Mouse (Mus musculus): ENCODE data around the gene Zbtb2.
A peak's percentile ranks its signal among the peaks of the same experiment; 100 is the strongest.

The Zbtb2 gene

DNA sequence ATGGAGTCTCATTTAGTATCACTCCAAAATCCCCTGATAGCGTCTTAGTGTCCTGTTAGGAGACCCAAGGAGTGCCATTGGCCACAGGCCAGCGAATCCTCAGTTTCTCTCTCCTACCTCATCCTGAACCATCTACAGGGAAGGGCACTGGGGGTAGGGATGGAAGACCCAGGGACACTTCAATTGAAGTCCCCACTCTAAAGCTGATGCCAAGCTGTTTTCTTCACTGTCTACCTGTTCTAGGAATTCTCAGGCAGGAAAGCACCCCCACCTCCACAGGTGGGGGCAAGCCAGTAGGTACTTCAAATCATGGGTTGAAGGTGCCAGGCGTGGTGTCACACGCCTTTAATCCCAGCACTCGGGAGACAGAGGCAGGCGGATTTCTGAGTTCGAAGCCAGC lies 3.7 kb downstream of the Zbtb2 start:
- no peak for DNase-seq (ENCODE audit: low read depth)

DNA sequence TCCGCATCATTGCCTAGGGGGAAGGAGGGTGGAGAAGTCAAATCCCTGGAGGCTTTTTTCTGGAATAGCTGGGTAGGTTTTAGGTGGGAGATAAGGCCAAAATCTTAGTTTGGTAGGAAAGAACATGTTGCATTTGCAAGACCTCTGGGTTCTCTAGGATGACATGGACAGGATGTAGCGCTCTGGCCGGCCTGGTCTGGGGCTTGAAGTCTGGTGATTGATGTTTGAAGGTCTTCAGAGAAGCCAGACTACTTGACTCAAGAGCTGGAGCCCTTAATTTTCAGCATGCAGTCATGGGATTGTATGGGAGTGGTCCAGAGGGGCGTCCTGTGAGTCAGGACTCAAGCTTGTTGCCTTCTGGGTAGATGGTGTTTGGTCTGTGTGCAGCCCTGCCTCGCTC lies 7.2 kb downstream of the Zbtb2 start:
- no peak for DNase-seq (ENCODE audit: low read depth)

DNA sequence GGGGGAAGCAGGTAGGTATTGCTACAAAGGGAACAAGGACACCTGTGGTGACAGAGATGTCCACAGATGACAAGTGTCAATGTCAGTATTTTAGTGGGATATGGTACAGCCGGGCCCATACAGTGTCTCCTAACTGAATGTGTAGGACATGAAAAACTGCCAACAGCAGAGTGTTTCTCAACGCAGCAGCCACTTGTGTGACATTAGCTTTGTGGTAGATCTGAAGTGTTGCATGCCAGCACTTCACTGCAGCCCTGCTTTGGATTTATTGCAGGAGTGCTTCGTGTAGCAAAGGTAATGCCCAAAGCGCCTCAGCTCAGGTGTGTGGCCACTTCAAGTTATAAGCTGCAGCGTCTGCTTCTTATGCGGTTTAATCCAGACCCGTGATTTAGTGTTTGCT lies 11.0 kb downstream of the Zbtb2 start:
- no peak for DNase-seq (ENCODE audit: low read depth)

DNA sequence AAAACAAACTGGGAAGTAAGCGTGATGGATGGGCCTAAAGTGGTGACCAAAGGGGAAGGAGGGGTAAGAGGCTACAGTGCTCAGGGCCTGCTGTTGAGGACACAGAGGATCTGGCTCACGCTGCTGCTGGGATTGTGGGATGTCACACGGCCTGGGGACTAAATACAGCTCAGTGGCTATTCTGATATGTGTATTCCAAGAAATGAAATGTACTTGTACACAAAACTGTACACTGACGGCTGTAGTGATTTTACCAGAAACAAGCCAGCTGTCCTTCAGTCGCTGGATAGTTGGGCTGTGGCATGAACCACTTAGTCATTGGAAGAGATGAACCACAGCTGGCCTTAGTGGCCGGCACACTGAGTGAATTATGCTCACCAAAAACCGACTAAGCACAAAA lies 11.4 kb downstream of the Zbtb2 start:
- no peak for DNase-seq (ENCODE audit: low read depth)

DNA sequence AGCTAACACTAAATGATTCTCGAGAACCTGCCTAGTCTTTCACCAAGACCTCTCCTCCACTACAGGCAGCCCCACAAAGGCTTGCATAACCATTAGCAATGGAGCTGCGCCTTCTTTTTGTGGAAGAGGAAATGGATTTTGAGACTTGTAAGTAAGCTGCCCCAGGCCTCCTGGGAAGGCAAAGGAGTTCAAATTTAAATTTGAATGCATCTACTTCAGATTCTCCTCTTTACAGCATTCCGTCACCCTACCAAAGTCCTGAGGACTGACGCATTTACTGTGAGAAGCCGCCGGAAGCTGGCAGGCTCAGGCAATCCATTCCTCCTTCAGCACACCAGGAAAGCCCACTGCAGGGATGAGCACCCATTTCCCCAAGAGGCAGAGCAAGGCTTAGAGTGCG lies 12.6 kb downstream of the Zbtb2 start:
- no peak for DNase-seq (ENCODE audit: low read depth)

DNA sequence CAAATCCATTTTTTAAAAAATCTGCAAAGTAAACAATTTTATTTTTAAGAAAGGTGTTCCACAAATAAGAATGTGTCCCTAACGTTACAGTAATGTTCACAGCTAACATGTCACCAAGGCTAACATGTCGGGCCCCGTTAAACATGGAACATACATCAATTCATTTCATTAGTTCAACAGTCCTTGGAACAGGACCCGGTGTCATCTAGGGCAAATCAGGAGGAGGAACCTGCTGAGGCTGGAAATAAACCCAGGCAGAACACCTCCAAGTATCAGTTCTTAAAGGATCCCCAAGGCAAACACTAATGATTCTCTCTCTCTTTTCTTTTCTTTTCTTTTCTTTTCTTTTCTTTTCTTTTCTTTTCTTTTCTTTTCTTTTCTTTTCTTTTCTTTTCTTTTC lies 13.2 kb downstream of the Zbtb2 start:
- DNase-seq (ENCODE audit: low read depth) = no peak

DNA sequence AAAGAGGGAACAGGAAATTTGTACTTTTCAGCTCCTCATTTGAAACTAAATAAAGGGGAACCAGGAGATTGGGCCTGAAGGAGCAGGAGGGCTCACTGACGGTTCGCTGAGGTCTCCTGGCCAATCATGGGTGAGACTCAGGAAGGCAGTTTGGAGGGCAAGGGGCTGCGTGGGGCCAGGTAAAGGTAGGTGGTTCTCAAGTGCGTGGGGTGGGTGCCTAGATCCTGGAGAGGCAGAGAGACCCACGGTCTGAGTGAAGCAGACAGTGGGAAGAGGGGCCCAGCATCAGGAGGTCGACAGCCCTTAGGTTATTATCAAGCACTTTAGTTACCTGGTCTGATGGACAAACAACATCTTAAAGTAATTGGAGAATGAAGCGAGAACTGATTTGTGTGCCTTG lies 13.7 kb downstream of the Zbtb2 start:
- no peak for DNase-seq (ENCODE audit: low read depth)

DNA sequence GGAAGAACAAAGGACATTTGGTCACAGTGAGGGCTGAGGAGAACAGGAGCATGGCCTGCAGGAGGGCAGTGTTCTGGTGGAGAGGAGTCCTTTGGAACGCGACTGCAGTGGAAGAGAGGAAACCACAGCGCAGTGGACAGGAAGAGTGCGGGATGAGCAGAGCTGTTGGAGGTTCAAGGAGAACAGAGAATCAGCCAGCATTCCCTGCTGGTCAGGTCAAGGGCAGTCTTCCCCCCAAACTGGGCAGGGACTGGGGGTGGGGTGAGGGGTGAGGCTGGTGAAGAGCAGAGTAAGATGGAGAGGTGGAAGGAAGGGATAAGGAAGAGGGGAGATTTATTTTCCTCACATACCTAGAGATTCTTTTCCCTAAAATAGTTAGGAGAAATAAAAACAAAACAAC lies 14.3 kb downstream of the Zbtb2 start:
- DNase-seq (ENCODE audit: low read depth) = no peak

DNA sequence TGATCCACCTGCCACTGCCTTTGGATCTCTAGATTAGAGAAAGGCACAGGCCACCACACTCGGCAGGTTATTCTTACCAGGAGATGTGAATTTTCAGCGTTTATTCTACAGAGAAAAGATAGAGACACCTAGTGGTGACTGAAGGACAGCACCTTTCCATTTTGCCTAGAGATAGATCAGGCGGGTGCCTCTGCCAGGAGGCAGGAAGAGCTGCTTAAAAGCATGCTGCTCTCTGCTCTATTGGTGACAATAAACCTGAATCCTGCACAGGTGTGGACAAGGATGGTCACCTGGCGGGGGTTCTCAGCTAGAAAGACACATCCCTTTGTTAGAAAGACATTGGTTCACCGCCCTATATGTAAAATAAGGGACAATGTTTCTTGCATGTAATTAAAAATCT lies 15.9 kb downstream of the Zbtb2 start:
- peak; percentile 71 for DNase-seq (ENCODE audit: low read depth)

DNA sequence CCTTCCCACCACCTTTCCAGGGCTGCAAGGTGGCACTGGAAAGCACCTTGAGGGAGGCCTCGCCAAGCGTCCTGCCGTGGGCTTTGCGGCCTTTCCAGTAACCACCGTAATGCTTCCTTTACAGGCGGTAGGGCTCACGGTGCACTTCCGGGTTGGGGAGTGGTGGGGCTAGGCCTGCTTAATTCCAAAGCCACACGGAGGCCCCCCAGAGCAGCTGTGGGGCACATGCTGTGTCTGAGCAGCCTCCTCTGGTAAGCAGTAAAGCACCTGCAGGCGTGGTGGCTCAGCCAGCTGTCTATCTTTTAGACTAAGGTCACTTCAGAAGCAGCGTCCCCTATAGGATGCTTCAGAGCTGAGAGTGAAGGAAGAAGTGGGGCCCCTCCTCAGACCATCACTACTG lies 17.8 kb downstream of the Zbtb2 start:
- no peak for DNase-seq (ENCODE audit: low read depth)

DNA sequence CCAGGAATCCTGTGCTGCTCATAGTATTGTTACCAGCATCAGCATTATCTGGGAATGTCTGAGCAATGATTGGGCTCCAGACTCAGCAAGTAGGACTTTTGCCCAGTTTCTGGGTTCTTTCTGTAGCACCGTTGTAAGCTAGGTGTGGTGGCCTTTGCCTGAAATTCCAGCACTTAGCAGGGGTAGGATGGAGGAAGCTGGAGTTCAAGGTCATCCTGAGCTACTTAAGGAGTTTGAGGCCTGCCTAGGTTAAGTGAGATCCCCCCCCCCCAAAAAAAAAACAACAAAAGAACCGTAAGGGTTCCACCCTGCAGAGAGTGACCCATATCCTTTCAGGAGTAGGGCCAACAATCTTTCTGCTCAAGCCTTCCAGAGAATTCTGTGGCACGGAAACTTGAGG lies 23.3 kb downstream of the Zbtb2 start:
- no peak for DNase-seq (ENCODE audit: low read depth)

DNA sequence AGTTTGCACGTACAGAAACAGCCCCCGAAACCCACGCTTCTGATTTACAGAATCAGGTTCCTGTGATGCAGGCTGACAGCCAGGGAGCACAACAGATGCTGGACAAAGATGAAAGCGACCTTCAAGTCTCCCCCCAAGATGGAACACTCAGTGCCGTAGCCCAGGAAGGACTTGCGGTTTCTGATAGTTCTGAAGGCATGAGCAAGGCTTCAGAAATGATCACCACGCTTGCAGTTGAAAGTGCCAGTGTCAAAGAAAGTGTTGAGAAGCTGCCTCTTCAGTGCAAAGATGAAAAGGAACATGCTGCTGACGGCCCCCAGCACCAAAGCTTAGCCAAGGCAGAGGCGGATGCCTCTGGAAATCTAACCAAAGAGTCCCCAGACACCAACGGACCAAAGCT lies 30.5 kb downstream of the Zbtb2 start:
- peak; percentile 76 for DNase-seq (ENCODE audit: low read depth)

DNA sequence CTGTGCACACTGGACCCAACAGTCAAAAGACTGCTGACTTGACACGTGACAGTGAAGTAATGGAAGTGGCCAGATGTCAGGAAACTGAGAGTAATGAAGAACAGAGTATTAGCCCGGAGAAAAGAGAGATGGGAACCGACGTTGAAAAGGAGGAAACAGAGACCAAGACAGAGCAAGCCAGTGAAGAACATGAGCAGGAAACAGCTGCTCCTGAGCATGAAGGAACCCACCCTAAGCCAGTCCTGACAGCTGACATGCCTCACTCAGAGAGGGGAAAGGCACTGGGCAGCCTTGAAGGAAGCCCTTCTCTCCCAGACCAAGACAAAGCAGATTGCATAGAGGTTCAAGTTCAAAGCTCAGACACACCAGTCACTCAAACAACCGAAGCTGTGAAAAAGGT lies 31.3 kb downstream of the Zbtb2 start:
- peak; percentile 41 for DNase-seq (ENCODE audit: low read depth)

DNA sequence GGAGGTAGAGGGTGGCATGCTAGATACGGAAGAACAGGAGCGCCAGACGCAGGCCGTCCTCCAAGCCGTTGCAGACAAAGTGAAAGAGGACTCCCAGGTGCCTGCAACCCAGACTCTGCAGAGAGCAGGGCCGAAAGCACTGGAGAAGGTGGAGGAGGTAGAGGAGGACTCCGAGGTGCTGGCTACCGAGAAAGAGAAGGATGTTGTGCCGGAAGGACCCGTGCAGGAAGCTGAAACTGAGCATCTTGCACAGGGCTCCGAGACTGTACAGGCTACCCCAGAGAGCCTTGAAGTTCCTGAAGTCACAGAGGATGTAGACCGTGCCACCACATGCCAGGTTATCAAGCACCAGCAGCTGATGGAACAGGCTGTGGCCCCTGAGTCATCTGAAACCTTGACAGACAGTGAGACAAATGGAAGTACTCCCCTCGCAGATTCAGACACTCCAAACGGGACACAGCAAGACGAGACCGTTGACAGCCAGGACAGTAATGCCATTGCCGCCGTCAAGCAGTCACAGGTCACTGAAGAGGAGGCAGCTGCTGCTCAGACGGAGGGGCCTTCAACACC lies 31.9 kb downstream of the Zbtb2 start:
- DNase-seq (ENCODE audit: low read depth) = peak; percentile 71

DNA sequence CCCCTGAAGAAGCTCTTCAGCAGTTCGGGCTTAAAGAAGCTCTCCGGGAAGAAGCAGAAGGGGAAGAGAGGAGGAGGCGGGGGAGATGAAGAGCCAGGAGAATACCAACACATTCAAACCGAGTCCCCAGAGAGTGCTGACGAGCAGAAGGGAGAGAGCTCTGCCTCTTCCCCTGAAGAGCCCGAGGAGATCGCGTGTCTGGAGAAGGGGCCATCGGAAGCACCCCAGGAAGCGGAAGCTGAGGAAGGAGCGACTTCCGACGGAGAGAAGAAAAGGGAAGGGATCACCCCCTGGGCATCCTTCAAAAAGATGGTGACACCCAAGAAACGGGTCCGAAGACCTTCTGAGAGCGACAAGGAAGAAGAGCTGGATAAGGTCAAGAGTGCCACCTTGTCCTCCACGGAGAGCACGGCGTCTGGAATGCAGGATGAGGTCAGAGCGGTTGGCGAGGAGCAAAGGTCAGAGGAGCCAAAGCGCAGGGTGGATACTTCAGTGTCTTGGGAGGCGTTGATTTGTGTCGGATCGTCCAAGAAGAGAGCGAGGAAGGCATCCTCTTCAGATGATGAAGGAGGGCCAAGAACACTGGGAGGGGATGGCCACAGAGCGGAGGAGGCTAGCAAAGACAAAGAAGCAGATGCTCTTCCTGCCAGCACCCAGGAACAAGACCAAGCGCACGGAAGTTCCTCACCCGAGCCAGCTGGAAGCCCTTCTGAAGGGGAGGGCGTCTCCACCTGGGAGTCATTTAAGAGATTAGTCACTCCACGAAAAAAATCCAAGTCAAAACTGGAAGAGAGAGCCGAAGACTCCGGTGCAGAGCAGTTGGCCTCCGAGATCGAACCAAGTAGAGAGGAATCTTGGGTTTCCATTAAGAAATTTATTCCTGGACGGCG lies 33.3 kb downstream of the Zbtb2 start:
- DNase-seq (ENCODE audit: low read depth) = no peak

DNA sequence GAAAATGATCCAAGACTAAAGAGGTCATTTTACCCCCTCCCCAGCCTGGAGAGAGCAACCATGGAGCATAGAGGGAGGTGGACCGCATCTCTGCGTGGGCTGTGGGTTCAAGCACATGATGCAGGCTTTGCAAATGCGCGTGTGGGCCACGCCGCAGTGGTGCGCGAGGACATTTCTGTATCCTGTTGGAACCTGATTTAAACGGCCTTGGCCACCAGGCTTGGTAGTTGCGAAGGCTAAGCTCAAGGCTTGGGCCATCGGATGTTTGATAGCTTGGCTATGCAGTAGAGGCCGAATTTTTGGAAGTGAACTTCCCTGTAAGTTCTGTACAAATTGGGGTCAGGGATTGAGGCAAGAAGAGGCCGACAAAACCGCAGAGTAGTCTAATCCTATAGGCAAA lies 40.3 kb downstream of the Zbtb2 start:
- no peak for DNase-seq (ENCODE audit: low read depth)

DNA sequence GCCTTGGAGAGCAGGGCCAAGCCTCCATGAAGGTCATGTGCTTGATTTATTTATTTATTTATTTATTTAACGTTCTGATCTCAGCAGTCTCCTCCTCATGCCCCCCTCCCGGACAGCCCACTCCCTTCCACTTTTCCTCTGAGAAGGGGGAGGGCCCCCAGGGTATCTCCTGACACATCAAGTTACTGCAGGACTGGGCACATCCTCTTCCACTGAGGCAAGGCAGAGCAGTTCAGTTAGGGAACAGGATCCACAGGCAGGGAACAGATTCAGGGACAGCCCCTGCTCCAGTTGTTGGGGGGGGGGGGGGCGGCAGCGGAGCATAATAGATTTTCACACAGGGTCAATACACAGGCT lies 40.8 kb downstream of the Zbtb2 start:
- DNase-seq (ENCODE audit: low read depth) = no peak

DNA sequence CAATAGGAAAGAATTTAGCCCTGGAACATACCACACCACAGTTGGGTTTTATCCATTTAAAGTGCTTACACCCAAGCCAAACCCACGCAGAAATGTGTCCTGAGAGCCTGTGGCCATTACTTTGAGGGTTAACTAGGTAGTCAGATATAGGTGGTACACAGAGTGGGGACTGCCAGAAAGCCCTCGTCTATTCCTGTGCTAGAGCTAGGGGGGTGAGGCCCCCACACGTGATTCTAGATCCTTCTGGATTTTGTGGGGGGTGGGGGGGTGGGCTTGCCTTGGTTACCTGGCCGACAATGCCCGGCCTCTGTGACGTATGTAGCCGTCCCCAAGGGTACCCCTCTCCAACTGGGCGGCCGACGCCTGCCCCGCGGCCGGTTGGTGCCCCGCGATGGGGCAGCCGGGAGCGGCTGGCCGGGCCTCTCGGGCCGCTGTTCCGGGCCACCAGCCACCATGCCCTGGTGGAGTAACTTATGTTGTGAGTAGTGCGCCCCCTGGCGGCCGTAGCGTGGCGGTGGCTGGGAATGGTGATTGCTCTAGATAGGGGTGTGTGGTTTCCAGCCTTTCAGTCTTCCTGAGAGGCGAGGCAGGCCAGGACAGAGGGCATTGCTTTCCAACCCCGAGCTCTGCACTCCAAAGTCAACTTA lies 41.3 kb downstream of the Zbtb2 start:
- peak; percentile 91 for DNase-seq (ENCODE audit: low read depth)

DNA sequence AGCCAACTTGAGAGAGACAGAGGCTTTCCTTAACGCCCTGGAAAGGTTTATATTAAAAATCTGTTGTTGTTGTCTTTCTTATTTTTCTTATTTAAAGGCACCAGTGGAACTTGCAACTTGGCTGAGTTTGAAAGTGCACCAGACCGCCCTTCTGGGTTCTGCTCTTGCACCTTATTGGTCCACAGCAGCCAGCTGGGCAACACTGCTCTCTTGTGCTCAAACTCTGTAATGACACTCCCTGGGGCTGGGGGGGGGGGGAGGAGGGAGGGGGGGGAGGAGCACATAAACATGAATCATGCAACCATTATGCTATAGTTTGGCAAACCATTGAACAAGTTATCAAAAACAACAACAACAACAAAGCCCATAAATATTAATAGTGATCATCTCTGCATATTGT lies 46.5 kb downstream of the Zbtb2 start:
- DNase-seq (ENCODE audit: low read depth) = peak; percentile 78

DNA sequence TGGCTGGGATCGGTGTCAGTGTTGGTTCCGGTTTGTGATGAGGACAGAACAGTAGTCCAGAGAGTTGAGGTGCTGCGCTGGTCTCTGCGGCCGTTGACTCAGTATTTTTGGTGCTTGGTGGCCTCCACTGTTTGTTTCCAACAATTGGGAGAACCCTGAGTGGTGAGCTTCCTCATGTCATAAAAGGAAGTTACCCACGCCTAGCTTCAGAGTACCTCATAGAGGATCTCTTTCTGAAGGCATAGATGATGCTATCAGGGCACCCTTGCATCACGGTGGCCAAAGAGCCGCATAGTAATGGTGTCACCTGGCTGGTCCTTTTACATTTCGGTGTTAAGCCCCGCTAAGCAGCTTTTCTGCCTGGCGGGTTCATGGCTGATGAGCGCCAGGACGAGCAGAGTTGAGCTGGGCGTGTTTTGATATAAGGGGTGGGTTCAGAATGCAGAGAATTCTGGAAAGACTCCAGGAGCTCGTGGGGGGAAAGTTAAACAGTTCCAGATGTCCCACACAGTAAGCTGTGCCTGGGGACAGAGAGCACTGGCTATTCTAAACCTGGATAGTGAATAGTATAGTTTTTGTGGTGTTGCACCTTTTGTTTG lies 48.9 kb downstream of the Zbtb2 start:
- DNase-seq (ENCODE audit: low read depth) = no peak

DNA sequence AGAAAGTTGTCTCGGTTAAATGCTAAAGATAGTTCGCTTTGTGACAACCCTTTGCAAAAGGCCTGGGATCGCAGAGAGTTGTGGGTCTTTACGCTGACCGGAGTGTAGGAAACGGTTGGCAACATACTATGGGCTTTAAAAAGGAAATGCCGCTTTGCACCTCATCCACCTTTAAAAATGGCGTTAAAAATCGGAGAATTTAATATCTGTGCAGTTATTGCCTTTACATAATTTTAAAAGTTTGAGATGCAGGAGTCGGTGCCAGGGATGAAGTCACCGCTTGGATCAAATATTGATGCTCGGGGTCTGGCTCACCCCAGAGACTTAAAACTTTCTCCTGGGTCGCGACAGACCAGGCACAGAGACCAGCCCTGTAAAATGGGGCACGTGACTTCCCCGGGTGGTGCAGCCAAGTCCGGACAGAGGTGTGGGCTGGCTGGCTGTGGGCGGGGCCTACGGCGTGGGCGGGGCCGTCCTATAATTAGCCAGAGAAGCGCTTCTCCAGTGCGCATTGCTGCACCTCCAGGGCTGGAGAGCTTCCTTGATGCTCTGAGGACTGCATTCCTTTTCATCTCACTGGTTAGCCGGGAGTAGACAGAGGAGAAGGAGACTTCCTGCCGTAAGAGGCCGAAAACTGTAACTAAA lies 53.7 kb downstream of the Zbtb2 start:
- peak; percentile 70 for DNase-seq (ENCODE audit: low read depth)

DNA sequence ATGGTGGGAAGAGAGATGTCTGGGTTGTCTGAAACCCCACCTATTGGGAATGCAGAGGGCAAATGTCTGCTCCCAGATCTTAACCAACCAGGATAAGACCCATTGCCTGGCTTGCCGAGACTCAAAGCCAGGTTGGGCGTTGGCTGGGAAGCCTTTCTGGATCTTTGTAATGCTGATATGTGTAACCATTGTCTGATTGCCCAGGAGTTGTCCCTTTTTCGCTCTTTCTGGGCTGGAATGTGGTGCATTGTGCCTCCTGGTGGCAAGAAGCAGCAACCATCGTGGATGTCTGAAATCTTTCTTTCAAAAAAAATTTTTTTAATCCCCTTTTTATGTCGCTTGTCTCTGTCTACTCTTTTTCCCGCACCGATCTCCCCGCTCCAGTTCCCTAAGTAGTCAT lies 54.6 kb downstream of the Zbtb2 start:
- DNase-seq (ENCODE audit: low read depth) = peak; percentile 70
